Mouse (Mus musculus) T-helper 1 cell (primary cell): ENCODE measurements around the gene Sipa1.
"Not testable (repeated sequence)": the region's sequence is repeated elsewhere in the genome, so short reads cannot be mapped to it uniquely, and the experiment has no call there.

ENCODE experiments used
- in situ Hi-C: fragments of 300-600 bp; cut with MboI, MseI; formaldehyde crosslinking; loops from one replicate; pipeline ENCODE4 v1.15.1; 2025; ENCODE audit warnings: high pct_unique_total_duplicates

Sipa1 gene

GRCm38 (mm10) chr19:5687738-5688137, 24.2 kb upstream of the Sipa1 start:
- in situ Hi-C loops: no loop called here

DNA sequence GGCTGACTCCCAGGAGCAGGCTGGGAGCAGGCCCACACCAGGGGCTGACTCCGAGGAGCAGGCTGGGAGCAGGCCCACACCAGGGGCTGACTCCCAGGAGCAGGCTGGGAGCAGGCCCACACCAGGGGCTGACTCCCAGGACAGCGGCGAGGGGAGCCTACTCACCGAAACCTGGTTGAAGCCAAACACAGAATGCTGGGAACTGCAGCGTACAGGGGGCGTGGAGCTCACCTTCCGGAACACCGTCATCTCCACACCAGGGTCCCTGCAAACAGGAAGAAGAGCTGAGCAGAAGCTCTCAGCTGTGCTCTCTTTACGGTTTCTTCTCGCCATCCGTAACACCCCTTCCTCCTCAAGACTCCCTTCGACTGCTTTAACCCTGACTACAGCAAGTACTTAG, 23.4 kb upstream of the Sipa1 start:
- in situ Hi-C loops: not testable (repeated sequence)

GRCm38 (mm10) chr19:5686437-5686836, 22.9 kb upstream of the Sipa1 start:
- in situ Hi-C loops: no loop called here

DNA sequence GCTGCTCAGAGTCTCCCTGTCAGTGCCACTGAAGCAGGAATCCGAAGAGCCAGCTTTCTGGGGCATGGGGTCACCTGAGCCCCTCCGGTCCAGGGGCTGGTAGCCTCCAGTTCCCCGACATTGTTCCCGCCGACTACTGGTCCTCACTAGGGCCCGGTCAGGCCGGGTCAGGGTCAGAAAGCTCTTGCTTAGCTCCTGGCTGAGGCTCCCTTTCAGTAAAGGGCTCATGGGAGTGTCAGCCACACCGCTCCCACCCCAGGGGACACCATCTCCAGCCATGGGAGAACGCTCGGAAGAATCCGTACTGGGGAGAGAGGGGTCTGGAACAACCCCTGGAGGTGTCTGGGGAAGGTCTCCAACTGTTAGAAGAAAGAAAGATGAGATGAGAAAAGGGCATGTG, 22.4 kb upstream of the Sipa1 start:
- in situ Hi-C loops: no loop called here

GRCm38 (mm10) chr19:5685431-5685830, 21.9 kb upstream of the Sipa1 start:
- in situ Hi-C loops: no loop called here

DNA sequence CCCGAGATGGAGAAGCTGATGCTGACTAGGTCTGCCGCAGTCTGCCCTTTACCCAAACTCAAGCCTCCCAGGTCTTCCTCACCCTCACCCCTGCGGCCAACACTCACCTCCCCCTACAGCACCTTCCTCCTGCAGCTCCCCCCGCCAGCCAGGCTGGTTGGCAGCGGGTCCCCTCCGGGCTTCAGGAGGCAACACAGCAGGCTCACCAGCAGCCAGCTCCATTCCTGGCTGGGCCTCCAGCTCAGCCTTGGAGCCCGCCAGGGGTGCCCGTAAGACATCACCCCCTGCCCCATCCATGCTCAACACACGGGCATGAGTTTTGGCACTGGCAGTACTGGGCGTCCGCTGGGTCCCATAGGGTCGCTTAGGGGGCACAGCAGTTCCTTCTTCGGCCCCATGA, 21.5 kb upstream of the Sipa1 start:
- in situ Hi-C loops: no loop called here

DNA sequence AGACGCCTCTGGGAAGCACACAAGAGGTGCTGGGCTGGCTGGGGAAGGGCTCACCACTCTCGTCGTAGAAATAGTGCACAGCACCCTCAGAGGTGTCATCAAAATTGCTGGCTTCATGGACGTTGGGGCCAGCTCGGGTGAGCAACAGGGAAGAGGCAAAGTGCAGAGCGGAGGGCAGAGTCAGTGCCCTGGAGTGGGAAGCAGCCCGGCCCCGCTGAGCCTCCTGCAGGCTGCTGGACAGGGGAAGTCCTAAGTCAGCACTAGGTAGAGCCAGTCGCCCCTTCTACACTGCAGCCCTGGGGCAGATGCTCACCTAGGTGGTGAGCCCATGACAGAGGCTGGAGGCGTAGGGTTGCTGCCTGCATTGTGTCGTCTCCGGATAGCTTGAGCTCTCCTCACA, 20.7 kb upstream of the Sipa1 start:
- in situ Hi-C loops: no loop called here

GRCm38 (mm10) chr19:5680432-5680831, 16.9 kb upstream of the Sipa1 start:
- in situ Hi-C loops: no loop called here

GRCm38 (mm10) chr19:5668372-5668771, 4.9 kb upstream of the Sipa1 start:
- in situ Hi-C loops: no loop called here

- in situ Hi-C loops: no loop called here
Observed at GRCm38 (mm10) chr19:5666386-5666785, 2.9 kb upstream of the Sipa1 start.

DNA sequence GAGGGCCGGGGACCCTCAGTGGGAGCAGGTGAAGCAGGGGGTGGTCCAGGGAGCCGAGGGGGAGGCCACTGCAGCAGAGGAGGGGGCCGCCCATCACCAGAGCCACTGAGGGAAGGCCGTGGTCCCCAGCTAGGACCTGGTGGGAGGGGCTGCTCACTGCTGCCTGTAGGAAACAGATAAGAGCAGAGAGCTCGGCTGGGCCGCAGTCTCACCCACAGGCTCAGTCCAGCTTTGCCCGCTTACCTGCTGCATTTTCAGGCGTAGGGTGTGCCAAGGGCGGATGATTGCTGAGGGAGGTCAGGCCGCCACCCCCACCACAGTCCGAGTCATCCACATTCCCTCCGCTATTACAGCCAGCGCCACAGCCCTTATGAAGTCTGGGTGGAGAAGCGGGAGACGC, 2.0 kb upstream of the Sipa1 start:
- in situ Hi-C loops: no loop called here

DNA sequence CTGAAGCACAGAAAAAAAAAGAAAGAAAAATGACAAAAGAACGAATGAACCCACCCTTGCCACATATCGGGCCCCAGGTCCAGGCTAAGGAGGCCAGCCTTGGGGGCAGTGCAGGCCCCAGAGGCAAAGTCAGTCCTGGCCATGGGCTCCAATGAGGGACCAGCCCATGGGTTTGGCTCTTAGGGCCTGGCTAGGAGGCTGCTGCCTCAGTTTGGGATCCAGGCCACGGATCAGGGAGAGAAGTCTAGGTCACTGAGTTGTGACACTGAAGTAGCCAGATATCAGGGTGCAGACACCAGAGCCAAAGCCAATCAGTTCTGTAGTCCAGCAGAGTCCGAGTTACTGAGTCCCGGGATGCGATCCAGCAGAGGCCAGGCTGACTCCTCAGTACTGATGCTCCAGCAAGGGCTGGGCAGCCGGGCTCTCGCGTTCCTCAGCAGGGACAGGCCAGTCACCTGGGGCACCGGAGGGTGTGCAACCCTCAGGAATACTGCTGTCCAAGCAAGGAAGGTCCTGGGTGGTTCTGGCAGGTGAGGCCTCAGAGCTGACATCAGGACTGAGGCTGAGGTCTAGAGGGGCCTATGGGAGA, 1.3 kb upstream of the Sipa1 start:
- in situ Hi-C loops: loop anchor here (5.0 kb wide), 1 partner anchor 72 kb away; no protein-coding TSS in a partner anchor

DNA sequence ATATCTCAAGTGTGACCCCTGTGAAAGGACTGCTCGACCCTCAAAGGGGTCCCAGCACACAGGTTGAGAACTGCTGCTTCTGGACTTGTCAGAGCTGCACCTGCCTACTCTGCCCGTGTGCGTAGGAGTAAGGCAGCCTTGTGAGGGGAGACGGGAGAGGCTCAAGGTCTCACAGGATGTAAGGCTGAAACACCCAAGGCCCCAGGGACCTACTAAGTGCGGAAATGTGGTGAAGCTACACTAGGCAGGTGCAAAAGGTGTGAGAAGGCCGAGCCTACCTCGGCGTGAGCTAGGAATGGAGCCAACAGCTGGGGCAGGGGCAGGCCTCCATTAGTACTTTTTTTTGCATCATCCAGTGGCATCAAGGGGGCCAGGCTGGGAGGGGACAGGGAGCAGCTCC, 1.2 kb downstream of the Sipa1 start:
- in situ Hi-C loops: loop anchor here (5.0 kb wide), 1 partner anchor 70 kb away; no protein-coding TSS in a partner anchor

- in situ Hi-C loops: loop anchor here (5.0 kb wide), 1 partner anchor 69 kb away; no protein-coding TSS in a partner anchor
Observed at GRCm38 (mm10) chr19:5660942-5661751, 2.4 kb downstream of the Sipa1 start.

- in situ Hi-C loops: no loop called here
Observed at GRCm38 (mm10) chr19:5654720-5655298, 8.7 kb downstream of the Sipa1 start.

- in situ Hi-C loops: no loop called here
Observed at GRCm38 (mm10) chr19:5653969-5654719, 9.4 kb downstream of the Sipa1 start.

GRCm38 (mm10) chr19:5652570-5652969, 10.9 kb downstream of the Sipa1 start:
- in situ Hi-C loops: no loop called here

DNA sequence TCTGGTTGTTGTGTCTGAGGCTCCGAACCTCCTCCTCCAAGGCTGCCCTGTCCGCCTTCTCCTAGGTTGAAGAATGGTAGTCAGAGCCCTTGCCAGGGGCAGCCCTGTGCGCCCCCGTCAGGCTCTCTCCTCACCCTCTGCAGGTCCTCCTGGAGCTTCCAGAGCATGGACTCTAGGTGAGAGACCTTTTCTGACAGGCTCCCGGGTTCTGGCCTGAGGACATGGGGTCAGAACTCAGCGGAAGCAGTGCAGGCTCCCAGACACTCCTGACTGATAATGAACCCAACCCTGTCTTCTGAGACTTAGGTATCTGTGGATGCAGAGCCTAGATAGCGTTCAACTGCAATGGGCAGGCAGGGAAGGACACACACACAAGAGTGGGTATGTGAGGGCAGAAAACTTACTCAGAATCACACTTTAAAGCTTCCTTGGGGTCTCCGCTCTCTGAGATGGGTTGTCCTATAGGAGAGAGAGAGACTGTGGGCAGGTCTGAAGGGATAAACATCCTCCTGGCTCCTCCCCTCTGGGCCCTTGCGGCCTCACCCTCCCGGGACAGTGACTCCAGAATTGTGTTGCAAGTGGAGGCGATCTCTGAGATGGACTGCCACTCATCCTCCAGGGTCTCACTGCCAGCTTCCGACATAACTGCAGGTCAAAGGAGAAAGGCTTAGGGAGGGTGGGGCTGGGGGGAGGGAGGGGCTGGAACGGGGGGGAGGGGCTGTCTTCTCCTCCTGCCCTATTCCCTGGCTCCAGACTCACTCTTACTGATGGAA, 11.8 kb downstream of the Sipa1 start:
- in situ Hi-C loops: no loop called here

- in situ Hi-C loops: no loop called here
Observed at GRCm38 (mm10) chr19:5649298-5649741, 14.2 kb downstream of the Sipa1 start.

DNA sequence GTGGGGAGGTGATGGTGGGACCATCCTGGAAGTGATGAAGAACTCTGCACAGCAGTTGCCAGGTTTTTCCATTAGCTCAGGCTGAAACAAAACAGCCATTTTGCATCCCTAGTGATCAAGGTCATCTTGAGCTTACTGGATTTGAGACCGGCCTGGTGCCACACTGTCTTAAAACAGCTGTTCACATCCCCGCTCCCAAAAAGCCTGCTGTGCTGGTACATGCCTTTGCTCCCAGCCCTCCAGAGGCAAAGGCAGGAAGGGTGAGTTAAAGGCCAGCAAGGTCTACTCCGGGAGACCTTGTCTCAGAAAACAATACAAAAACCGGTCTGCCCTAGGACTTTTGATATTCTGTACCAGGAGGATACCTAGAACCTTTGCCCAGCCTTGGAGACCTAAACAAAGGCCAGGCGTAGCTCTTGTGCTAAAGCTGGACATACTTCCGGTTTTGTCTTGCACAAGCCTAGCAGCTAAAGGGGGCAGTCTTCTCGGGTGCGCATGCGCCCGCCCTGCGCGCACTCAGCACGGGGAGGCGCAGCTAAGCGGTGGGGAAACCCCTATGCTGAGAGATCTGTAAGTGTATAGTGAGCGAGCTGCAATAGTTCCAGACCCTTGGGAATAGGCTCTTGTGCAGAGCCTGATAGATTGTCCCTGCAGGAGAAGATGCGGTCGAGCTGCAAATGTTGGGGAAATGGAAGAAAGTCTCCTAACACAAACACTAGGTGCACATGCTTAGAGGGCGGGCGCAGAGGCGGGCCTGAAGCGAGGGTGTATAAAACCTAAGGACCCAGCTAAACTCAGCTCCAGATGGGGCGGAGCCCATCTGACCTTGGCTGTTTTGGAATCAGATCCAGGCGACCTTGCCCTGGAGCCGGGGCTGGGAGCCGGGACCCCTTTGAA, 14.9 kb downstream of the Sipa1 start:
- in situ Hi-C loops: no loop called here
